Mouse (Mus musculus) cerebellum, adult 2 months (tissue): ENCODE data around the gene Slc22a15.

Experiments
- CTCF ChIP-seq: fragments of 200-500 bp; IDR thresholded peaks from 2 replicates; pipeline ENCODE4 v1.5.1; 2011; ENCODE audit warnings: low read depth, mild to moderate bottlenecking, control low read depth, low read length, moderate library complexity, borderline replicate concordance; ENCODE audit not compliant: insufficient read depth
- POLR2A ChIP-seq: fragments of 200-500 bp; IDR thresholded peaks from 2 replicates; pipeline ENCODE4 v1.6.1; 2011; ENCODE audit warnings: low read length, control low read depth, borderline replicate concordance; ENCODE audit not compliant: insufficient read depth

GRCm38 (mm10) chr3:101824338-101824737, 99.9 kb downstream of the Slc22a15 start:
- TF ChIP-seq CTCF, result no peak
- TF ChIP-seq POLR2A, result no peak
